Mouse (Mus musculus) limb, embryonic 15.5 days (tissue): ENCODE measurements around the gene Gm21988. TPM values are rescaled to one million over a fixed set of nuclear protein-coding genes. Genes with fewer than 3 reads are reported as not detected.

Source experiments
- ATAC-seq: fragments of 200-750 bp; cut with Nextera tagmentation; 2 replicates; pipeline ENCODE4 v1.8.0; 2017; ENCODE audit warnings: low read depth, moderate TSS enrichment; ENCODE audit not compliant: insufficient number of reproducible peaks, low FRiP score, low TSS enrichment
- H3K27ac ChIP-seq: fragments of 300-500 bp; sonication (generic); 2 replicates; pipeline ENCODE4 v1.5.1; 2015; ENCODE audit warnings: moderate library complexity, mild to moderate bottlenecking, inconsistent platforms
- H3K27me3 ChIP-seq: fragments of 300-500 bp; sonication (generic); 2 replicates; pipeline ENCODE4 v1.6.1; 2015; ENCODE audit warnings: inconsistent platforms
- H3K36me3 ChIP-seq: fragments of 300-500 bp; sonication (generic); 2 replicates; pipeline ENCODE4 v1.6.1; 2015; ENCODE audit warnings: inconsistent platforms
- H3K4me1 ChIP-seq: fragments of 300-500 bp; sonication (generic); 2 replicates; pipeline ENCODE4 v1.6.1; 2015; ENCODE audit warnings: inconsistent platforms
- H3K4me2 ChIP-seq: fragments of 300-500 bp; sonication (generic); 2 replicates; pipeline ENCODE4 v1.6.1; 2015; ENCODE audit warnings: mild to moderate bottlenecking, inconsistent platforms
- H3K4me3 ChIP-seq: fragments of 300-500 bp; sonication (generic); 2 replicates; pipeline ENCODE4 v1.5.1; 2015; ENCODE audit warnings: mild to moderate bottlenecking, inconsistent platforms
- H3K9ac ChIP-seq: fragments of 300-500 bp; sonication (generic); 2 replicates; pipeline ENCODE4 v1.6.1; 2015; ENCODE audit warnings: inconsistent platforms
- H3K9me3 ChIP-seq: fragments of 300-500 bp; sonication (generic); 2 replicates; pipeline ENCODE4 v1.6.1; 2016; ENCODE audit warnings: inconsistent platforms
- WGBS: fragments of 180-500 bp; shearing (Covaris S2); methylation state at CpG from one replicate; pipeline ENCODE4 v1.1.7; 2015; 5-methylcytosine and 5-hydroxymethylcytosine counted together
- polyA plus RNA-seq: library from polyadenylated mRNA; unstranded; fragments of >200 nt; fragmentation: Nextera tagmentation; extraction: Ambion mirVana; gene quantifications from 2 replicates; pipeline ENCODE4 v1.2.1, GENCODE M21; 2015

Gene Gm21988
- polyA plus RNA-seq: 12.1 TPM in 2 replicates

- Histone ChIP-seq H3K9me3 (no peaks in the 10 kb centered on the region), H3K4me2 (peak within 1 kb of the TSS; percentile 88), H3K36me3 (peaks cover 13% of the 10 kb centered on the region), H3K27ac (peak within 1 kb of the TSS; percentile 92), H3K9ac (peak within 1 kb of the TSS; percentile 85), H3K4me3 (peak within 1 kb of the TSS; percentile 82), H3K27me3 (no peaks in the 10 kb centered on the region), H3K4me1 (peaks cover 33% of the 10 kb centered on the region)
- under 1% methylated on average over 30 of the region's 35 CpGs for WGBS
- ATAC-seq: peak; percentile 33
These were observed at the start of gene Gm21988, which contains the start of gene Rnasek for GRCm38 (mm10) chr11:70239541-70240279. Gene Gm21988, minus strand, starts transcription at chr11:70239830. Gene Rnasek, minus strand, starts transcription at chr11:70239842.

- no peak overlapping the region for H3K9ac ChIP-seq
- H3K9me3 ChIP-seq: no peaks in the 10 kb centered on the region
- no peak overlapping the region for H3K4me2 ChIP-seq
- 33% methylated on average over 6 of the region's 6 CpGs for WGBS
- no peak overlapping the region for H3K27ac ChIP-seq
- H3K4me3 ChIP-seq: no peak overlapping the region
- ATAC-seq: no peak
- no peaks in the 10 kb centered on the region for H3K36me3 ChIP-seq
- H3K27me3 ChIP-seq: no peaks in the 10 kb centered on the region
- H3K4me1 ChIP-seq: peaks cover 8% of the 10 kb centered on the region
These were observed 49.6 kb upstream of the Gm21988 start for GRCm38 (mm10) chr11:70289236-70289635.

GRCm38 (mm10) chr11:70288102-70288501 is 48.5 kb upstream of the Gm21988 start:
- 42% methylated on average over 10 of the region's 10 CpGs for WGBS
- ATAC-seq: no peak
- Histone ChIP-seq H3K27me3 (no peaks in the 10 kb centered on the region), H3K4me3 (no peak overlapping the region), H3K9me3 (no peaks in the 10 kb centered on the region), H3K4me1 (peaks cover 8% of the 10 kb centered on the region), H3K4me2 (no peak overlapping the region), H3K27ac (no peak overlapping the region), H3K36me3 (no peaks in the 10 kb centered on the region), H3K9ac (no peak overlapping the region)

- no peaks in the 10 kb centered on the region for H3K27me3 ChIP-seq
- no peak overlapping the region for H3K27ac ChIP-seq
- no peak overlapping the region for H3K9ac ChIP-seq
- H3K9me3 ChIP-seq: no peaks in the 10 kb centered on the region
- no peaks in the 10 kb centered on the region for H3K36me3 ChIP-seq
- ATAC-seq: no peak
- H3K4me2 ChIP-seq: no peak overlapping the region
- no peak overlapping the region for H3K4me3 ChIP-seq
- 62% methylated on average over 5 of the region's 5 CpGs for WGBS
- H3K4me1 ChIP-seq: peaks cover 8% of the 10 kb centered on the region
These were observed 46.1 kb upstream of the Gm21988 start for GRCm38 (mm10) chr11:70285686-70286085.

GRCm38 (mm10) chr11:70284757-70285156 is 45.1 kb upstream of the Gm21988 start:
- 57% methylated on average over 3 of the region's 3 CpGs for WGBS
- no peak overlapping the region for H3K9ac ChIP-seq

GRCm38 (mm10) chr11:70283666-70284065 is 44.0 kb upstream of the Gm21988 start:
- WGBS: 78% methylated on average over 4 of the region's 4 CpGs
- H3K4me3 ChIP-seq: no peak overlapping the region

More at GRCm38 (mm10) chr11:70284757-70285156, 45.1 kb upstream of the Gm21988 start:
- Histone ChIP-seq H3K4me2 (no peak overlapping the region), H3K4me3 (no peak overlapping the region), H3K36me3 (no peaks in the 10 kb centered on the region), H3K27me3 (no peaks in the 10 kb centered on the region), H3K4me1 (peaks cover 12% of the 10 kb centered on the region), H3K9me3 (no peaks in the 10 kb centered on the region), H3K27ac (no peak overlapping the region)
- no peak for ATAC-seq

GRCm38 (mm10) chr11:70280441-70280840 is 40.8 kb upstream of the Gm21988 start:
- H3K4me3 ChIP-seq: no peak overlapping the region
- 0 out of 2 replicates have a peak, but pooled peaks cover 4% of the 10 kb centered on the region for H3K4me1 ChIP-seq
- no peaks in the 10 kb centered on the region for H3K9me3 ChIP-seq
- no peak overlapping the region for H3K27ac ChIP-seq
- no peak overlapping the region for H3K9ac ChIP-seq
- ATAC-seq: no peak
- no peaks in the 10 kb centered on the region for H3K36me3 ChIP-seq
- no peak overlapping the region for H3K4me2 ChIP-seq
- no peaks in the 10 kb centered on the region for H3K27me3 ChIP-seq
- 52% methylated on average over 3 of the region's 3 CpGs for WGBS

More at GRCm38 (mm10) chr11:70283666-70284065, 44.0 kb upstream of the Gm21988 start:
- no peak overlapping the region for H3K27ac ChIP-seq
- no peak overlapping the region for H3K4me2 ChIP-seq
- no peak overlapping the region for H3K9ac ChIP-seq
- no peaks in the 10 kb centered on the region for H3K36me3 ChIP-seq
- no peak for ATAC-seq
- H3K9me3 ChIP-seq: no peaks in the 10 kb centered on the region
- H3K4me1 ChIP-seq: peaks cover 7% of the 10 kb centered on the region
- no peaks in the 10 kb centered on the region for H3K27me3 ChIP-seq

- Histone ChIP-seq H3K27ac (no peak overlapping the region), H3K4me2 (no peak overlapping the region)
- WGBS: 73% methylated on average over 3 of the region's 3 CpGs
These were observed 39.3 kb upstream of the Gm21988 start for GRCm38 (mm10) chr11:70278961-70279360.

GRCm38 (mm10) chr11:70271641-70272040 is 32.0 kb upstream of the Gm21988 start:
- H3K4me3 ChIP-seq: no peak overlapping the region
- 51% methylated on average over 7 of the region's 7 CpGs for WGBS
- peaks cover 4% of the 10 kb centered on the region; the same call in 1 of the 2 replicates for H3K4me1 ChIP-seq
- H3K27me3 ChIP-seq: no peaks in the 10 kb centered on the region
- H3K27ac ChIP-seq: no peak overlapping the region
- no peak overlapping the region for H3K9ac ChIP-seq
- H3K9me3 ChIP-seq: no peaks in the 10 kb centered on the region
- no peak for ATAC-seq
- H3K36me3 ChIP-seq: no peaks in the 10 kb centered on the region
- H3K4me2 ChIP-seq: no peak overlapping the region

More at GRCm38 (mm10) chr11:70278961-70279360, 39.3 kb upstream of the Gm21988 start:
- no peaks in the 10 kb centered on the region for H3K9me3 ChIP-seq
- H3K4me1 ChIP-seq: 0 out of 2 replicates have a peak, but pooled peaks cover 4% of the 10 kb centered on the region
- H3K4me3 ChIP-seq: no peak overlapping the region
- H3K9ac ChIP-seq: no peak overlapping the region
- no peak for ATAC-seq
- H3K36me3 ChIP-seq: no peaks in the 10 kb centered on the region
- H3K27me3 ChIP-seq: no peaks in the 10 kb centered on the region

- Histone ChIP-seq H3K4me3 (no peak overlapping the region), H3K9ac (no peak overlapping the region), H3K36me3 (no peaks in the 10 kb centered on the region), H3K4me1 (peaks cover 18% of the 10 kb centered on the region), H3K9me3 (no peaks in the 10 kb centered on the region), H3K27ac (peak overlapping the region; percentile 79), H3K4me2 (no peak overlapping the region), H3K27me3 (no peaks in the 10 kb centered on the region)
- peak; percentile 76 for ATAC-seq
- 42% methylated on average over 1 of the region's 1 CpGs for WGBS
These were observed 26.8 kb upstream of the Gm21988 start for GRCm38 (mm10) chr11:70266405-70266804.

GRCm38 (mm10) chr11:70265819-70266218 is 26.2 kb upstream of the Gm21988 start:
- no peaks in the 10 kb centered on the region for H3K27me3 ChIP-seq
- ATAC-seq: peak; percentile 52; the same call in 1 of the 2 replicates
- H3K27ac ChIP-seq: peak overlapping the region; percentile 79
- no peak overlapping the region for H3K9ac ChIP-seq
- H3K4me1 ChIP-seq: peaks cover 18% of the 10 kb centered on the region
- no peaks in the 10 kb centered on the region for H3K36me3 ChIP-seq
- H3K4me3 ChIP-seq: no peak overlapping the region
- no peak overlapping the region for H3K4me2 ChIP-seq
- H3K9me3 ChIP-seq: no peaks in the 10 kb centered on the region
- 55% methylated on average over 4 of the region's 4 CpGs for WGBS

GRCm38 (mm10) chr11:70265252-70265651 is 25.6 kb upstream of the Gm21988 start:
- peaks cover 18% of the 10 kb centered on the region for H3K4me1 ChIP-seq
- H3K4me2 ChIP-seq: no peak overlapping the region
- H3K9me3 ChIP-seq: no peaks in the 10 kb centered on the region
- 42% methylated on average over 3 of the region's 3 CpGs for WGBS
- H3K36me3 ChIP-seq: no peaks in the 10 kb centered on the region
- H3K9ac ChIP-seq: no peak overlapping the region
- no peaks in the 10 kb centered on the region for H3K27me3 ChIP-seq
- peak overlapping the region; percentile 79 for H3K27ac ChIP-seq
- no peak for ATAC-seq
- no peak overlapping the region for H3K4me3 ChIP-seq
